Mouse (Mus musculus): ENCODE measurements at regions not wholly inside any gene's neighbourhood (a gene's known extent, or its start where the extent isn't known, plus 50 kb on each side); places are given as distances from the start of the nearest gene placed in this dataset.

DNA sequence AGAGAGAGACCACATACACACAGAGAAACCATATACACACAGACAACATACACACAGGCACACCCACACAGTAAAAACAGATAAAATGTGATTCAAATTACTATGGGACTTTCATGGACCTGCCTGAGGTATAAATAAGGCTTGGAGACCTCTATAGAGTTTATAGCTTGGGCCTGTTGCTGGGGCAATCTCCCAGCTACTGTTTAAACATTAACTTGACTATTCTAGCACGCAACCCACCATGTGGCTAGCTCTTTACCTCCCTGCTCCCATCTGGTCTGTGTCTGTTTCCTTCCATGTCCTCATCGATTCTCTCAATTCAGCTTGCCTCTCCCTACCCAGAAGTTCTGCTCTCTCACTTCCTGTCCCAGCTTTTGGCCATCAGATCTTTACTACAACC lies 350.5 kb upstream of the Hs6st1 start:
- no peak for TF ChIP-seq CTCF (IDR thresholded peaks at IDR 0.05; ENCODE audit: low read depth, low read length)
- TF ChIP-seq POLR2A (IDR thresholded peaks at IDR 0.05; ENCODE audit: extremely low read depth, insufficient read depth, low read length), result no peak
